Comparison of ENCODE assay signal across 32 mouse cellular contexts in genomic region chr1:175931391-175931790, GRCm38 (mm10). TPM values are rescaled to one million over a fixed set of nuclear protein-coding genes. Genes with fewer than 3 reads are reported as not detected.
DNase-seq lines count a peak whose midpoint lies in the region; ATAC-seq and TF ChIP-seq lines count a peak whose summit lies in the region.
"Had no signal": no experiment of that assay in that cellular context is flagged by ENCODE, and none has a peak within 500 bp of the region (broad histone marks: within the 10 kb centered on the region; RNA-seq: fewer than 3 reads in every experiment).

No protein-coding gene starts in this region.

- H3K36me3 ChIP-seq in neural tube, embryonic 15.5 days = no peaks in the 10 kb centered on the region
- no peaks in the 10 kb centered on the region for H3K36me3 ChIP-seq in kidney, adult 2 months (ENCODE audit: control insufficient read depth, insufficient read depth, low read length)
- H3K36me3 ChIP-seq: embryonic facial prominence, embryonic 13.5 days; forebrain, embryonic 15.5 days; heart, embryonic 13.5 days; limb, embryonic 13.5 days; liver, embryonic 12.5 days; midbrain, embryonic 12.5 days had no signal

- ATAC-seq in neural tube, embryonic 15.5 days (ENCODE audit: low FRiP score) = no peak
- ATAC-seq: activated CD4-positive, CD25-positive, alpha-beta regulatory T cell, adult 4 months; forebrain, embryonic 15.5 days; intestine, postnatal 0 days; liver, embryonic 12.5 days had no signal

- H3K27ac ChIP-seq in neural tube, embryonic 15.5 days (replicated peaks) = no peak overlapping the region
- H3K27ac ChIP-seq in kidney, adult 2 months (ENCODE audit: insufficient read depth, low read depth, low read length) = no peak overlapping the region
- H3K27ac ChIP-seq: embryonic facial prominence, embryonic 13.5 days; forebrain, embryonic 15.5 days; heart, embryonic 13.5 days; limb, embryonic 13.5 days; liver, embryonic 12.5 days; midbrain, embryonic 12.5 days had no signal

- no peak overlapping the region for H3K4me2 ChIP-seq in neural tube, embryonic 15.5 days
- H3K4me2 ChIP-seq: embryonic facial prominence, embryonic 13.5 days; forebrain, embryonic 15.5 days; heart, embryonic 13.5 days; limb, embryonic 13.5 days; liver, embryonic 12.5 days; midbrain, embryonic 12.5 days had no signal

- peaks cover 2% of the 10 kb centered on the region; the same call in 1 of the 2 replicates for H3K4me1 ChIP-seq in neural tube, embryonic 15.5 days
- H3K4me1 ChIP-seq in kidney, adult 2 months (ENCODE audit: control insufficient read depth, insufficient read depth, low read length) = 0 out of 2 replicates have a peak, but pooled peaks cover 2% of the 10 kb centered on the region
- H3K4me1 ChIP-seq: forebrain, embryonic 15.5 days; heart, embryonic 13.5 days; limb, embryonic 13.5 days; liver, embryonic 12.5 days; midbrain, embryonic 12.5 days had no signal

- H3K4me3 ChIP-seq in neural tube, embryonic 15.5 days (replicated peaks) = no peak overlapping the region
- no peak overlapping the region for H3K4me3 ChIP-seq in kidney, adult 2 months (ENCODE audit: insufficient read depth, low read depth, low read length)
- H3K4me3 ChIP-seq: embryonic facial prominence, embryonic 13.5 days; forebrain, embryonic 15.5 days; heart, embryonic 13.5 days; limb, embryonic 13.5 days; liver, embryonic 12.5 days; midbrain, embryonic 12.5 days had no signal

- no peak for TF ChIP-seq CTCF in kidney, adult 2 months (conservative IDR thresholded peaks at IDR 0.05; ENCODE audit: insufficient read depth, insufficient read length, low read depth, low read length)

- peak; percentile 20 for DNase-seq in gastrocnemius, postnatal 10 days
- DNase-seq in gastrocnemius, postnatal 4 days (ENCODE audit: low spot score in 2 of 2) = no peak
- DNase-seq in brain, adult 2 months (ENCODE audit: low read depth, low spot score) = peak; percentile 31
- DNase-seq in heart, adult 9 months (ENCODE audit: low spot score in 2 of 2) = peak; percentile 8 to 38
- DNase-seq in skeletal muscle tissue, adult 2 months (ENCODE audit: low read depth, low spot score) = peak; percentile 18
- DNase-seq in kidney, adult 2 months = no peak
- DNase-seq: adrenal gland, adult 8-10 months; B cell, adult 2 months; cerebellum, adult 2 months; cerebellum, postnatal 25 days; kidney, postnatal 4 days; layer of hippocampus, adult 9-11 months; lung, adult 2 months; lung, postnatal 14 days; right cerebral cortex, postnatal 25 days had no signal

- H3K9ac ChIP-seq in neural tube, embryonic 15.5 days (replicated peaks) = no peak overlapping the region
- H3K9ac ChIP-seq: embryonic facial prominence, embryonic 13.5 days; forebrain, embryonic 15.5 days; heart, embryonic 13.5 days; limb, embryonic 13.5 days; liver, embryonic 12.5 days; midbrain, embryonic 12.5 days had no signal

- H3K9me3 ChIP-seq in neural tube, embryonic 15.5 days (replicated peaks) = no peaks in the 10 kb centered on the region
- H3K9me3 ChIP-seq: embryonic facial prominence, embryonic 13.5 days; forebrain, embryonic 15.5 days; heart, embryonic 13.5 days; limb, embryonic 13.5 days; liver, embryonic 12.5 days; midbrain, embryonic 12.5 days had no signal

- TF ChIP-seq POLR2A in kidney, adult 2 months (IDR thresholded peaks at IDR 0.05; ENCODE audit: low read depth, low read length) = no peak

- H3K27me3 ChIP-seq in neural tube, embryonic 15.5 days (replicated peaks) = no peaks in the 10 kb centered on the region
- no peaks in the 10 kb centered on the region for H3K27me3 ChIP-seq in kidney, adult 2 months (replicated peaks; ENCODE audit: control insufficient read depth, insufficient read depth, low read length)
- H3K27me3 ChIP-seq: embryonic facial prominence, embryonic 13.5 days; forebrain, embryonic 15.5 days; heart, embryonic 13.5 days; limb, embryonic 13.5 days; liver, embryonic 12.5 days; midbrain, embryonic 12.5 days had no signal

- WGBS in neural tube, embryonic 15.5 days = 97% methylated on average over 5 of the region's 5 CpGs
- WGBS in kidney, adult 2 months = 86% methylated on average over 5 of the region's 5 CpGs

RNA-seq across cellular contexts. Expression of gene Gm38100, which starts 11.3 kb away (rescaled TPM):
- not detected for total RNA-seq in gastrocnemius, postnatal 10 days (2021)
- total RNA-seq in gastrocnemius, postnatal 4 days (2021) = not detected
- not detected in 2 replicates for polyA plus RNA-seq in neural tube, embryonic 15.5 days (2015; fragmentation: Nextera tagmentation; extraction: Ambion mirVana)
- not detected in 2 replicates for polyA plus RNA-seq in kidney, adult 2 months (2012; rRNA removed)
- total RNA-seq: adrenal gland, adult 8-10 months; left cerebral cortex, adult 18-20 months; left cerebral cortex, postnatal 25 days; megakaryocyte, adult 5-6 weeks had no signal
- polyA plus RNA-seq: activated CD4-positive, CD25-positive, alpha-beta regulatory T cell, adult 4 months; cerebellum, adult 2 months; forebrain, embryonic 15.5 days; heart, embryonic 13.5 days; hindbrain, embryonic 11.5 days; intestine, postnatal 0 days; kidney, embryonic 16.5 days; liver, embryonic 12.5 days; lung, adult 2 months; neural tube, embryonic 11.5 days; spleen, adult 2 months had no signal

RNA-seq across cellular contexts. Expression of gene Rbm8a2, which starts 47.5 kb away (rescaled TPM):
- under 1 TPM in 1 of 2 experiments, not detected in 1; 0.52 TPM for total RNA-seq in gastrocnemius, postnatal 10 days (2021)
- total RNA-seq in gastrocnemius, postnatal 4 days (2021) = under 1 TPM; 0.22 to 0.29 TPM
- polyA plus RNA-seq in neural tube, embryonic 15.5 days (2015; fragmentation: Nextera tagmentation; extraction: Ambion mirVana) = 0.34 and 0.72 TPM in 2 replicates
- not detected in 2 replicates for polyA plus RNA-seq in kidney, adult 2 months (2012; rRNA removed)
- total RNA-seq: left cerebral cortex, adult 18-20 months had no signal
- polyA plus RNA-seq: lung, adult 2 months; spleen, adult 2 months; testis, adult 2 months had no signal

RNA-seq across cellular contexts. Expression of gene Exo1, which starts 51.0 kb away (rescaled TPM):
- 1 to 10 TPM; 3.3 to 4.9 TPM for total RNA-seq in gastrocnemius, postnatal 10 days (2021)
- 10 to 100 TPM in 1 of 2 experiments, 1 to 10 TPM in 1; 7.6 to 10.6 TPM for total RNA-seq in gastrocnemius, postnatal 4 days (2021)
- polyA plus RNA-seq in neural tube, embryonic 15.5 days (2015; fragmentation: Nextera tagmentation; extraction: Ambion mirVana) = 4.3 and 17.4 TPM in 2 replicates
- 0.05 and 0.14 TPM in 2 replicates for polyA plus RNA-seq in kidney, adult 2 months (2012; rRNA removed)

Comparison
In these comparisons a context has a peak if more than half of its experiments do, and no peak if none do; other contexts are left out.
1. DNase-seq: peak in gastrocnemius, postnatal 10 days (single experiment), brain, adult 2 months (single experiment), heart, adult 9 months (2 of 2) and skeletal muscle tissue, adult 2 months (single experiment); none in gastrocnemius, postnatal 4 days (0 of 2) and kidney, adult 2 months (single experiment).